Mouse (Mus musculus) left cerebral cortex, postnatal 14 days (tissue): ENCODE results near the gene Lacc1. TPM values are rescaled to one million over a fixed set of nuclear protein-coding genes. Genes with fewer than 3 reads are reported as not detected.
A peak's percentile ranks its signal among the peaks of the same experiment; 100 is the strongest.
"Not testable (repeated sequence)": the region's sequence is repeated elsewhere in the genome, so short reads cannot be mapped to it uniquely, and the experiment has no call there.

Experiments
- DNase-seq, 2 experiments: peaks; one replicate each; pipeline ENCODE4 v3.0.0; 2021 to 2022; ENCODE audit warnings: low spot score in 2 of 2, mixed read lengths in 1 of 2
- intact Hi-C: fragments of 180-260 bp; cut with DNase I; formaldehyde crosslinking; loops from one replicate; pipeline ENCODE4 v1.15.1; 2025
- long read RNA-seq, 2 experiments: library from polyadenylated mRNA; stranded (forward); transcript quantifications; one replicate each; pipeline ENCODE4 v2.0.0; 2021
- total RNA-seq, 2 experiments: library from RNA; stranded (reverse); gene quantifications; 2 replicates each; pipeline ENCODE4 v1.2.3; 2021

Gene Lacc1
- total RNA-seq: 1 to 10 TPM; 3.1 to 4.7 TPM
- long read RNA-seq, experiment 1, partial matches to known transcripts: 1 of 2 reads
- long read RNA-seq, experiment 1, other reads (novel, unspliced or antisense): 0 of 2 reads
- long read RNA-seq, experiment 2, partial matches to known transcripts: 1 of 4 reads
- long read RNA-seq, experiment 2, other reads (novel, unspliced or antisense): 0 of 4 reads

GRCm38 (mm10) chr14:77036226-77037046 lies at the start of gene Lacc1, which contains the start of gene Ccdc122:
Gene Lacc1 (minus strand): TSS chr14:77036904.
Gene Ccdc122 (plus strand): TSS chr14:77036772.
- peak; percentile 50 to 70 for DNase-seq
- intact Hi-C loops: no loop called here

- DNase-seq: no peak
- intact Hi-C loops: no loop called here
These were observed 44.5 kb upstream of the Lacc1 start for GRCm38 (mm10) chr14:77081248-77081647.

GRCm38 (mm10) chr14:77069361-77069760 lies 32.7 kb upstream of the Lacc1 start:
- no peak for DNase-seq
- intact Hi-C loops: no loop called here

GRCm38 (mm10) chr14:77053288-77053687 lies 16.6 kb upstream of the Lacc1 start:
- intact Hi-C loops: no loop called here
- DNase-seq: no peak

GRCm38 (mm10) chr14:77037832-77038425 lies 1.2 kb upstream of the Lacc1 start:
- intact Hi-C loops: no loop called here
- DNase-seq: no peak

- intact Hi-C loops: no loop called here
- no peak for DNase-seq
These were observed 626 bp upstream of the Lacc1 start for GRCm38 (mm10) chr14:77037330-77037729.

- intact Hi-C loops: no loop called here
- DNase-seq: no peak
These were observed 1.7 kb downstream of the Lacc1 start for GRCm38 (mm10) chr14:77034970-77035369.

- no peak for DNase-seq
- intact Hi-C loops: no loop called here
These were observed 2.4 kb downstream of the Lacc1 start for GRCm38 (mm10) chr14:77034175-77034915.

GRCm38 (mm10) chr14:77033391-77033790 lies 3.3 kb downstream of the Lacc1 start:
- intact Hi-C loops: no loop called here
- DNase-seq: no peak

- intact Hi-C loops: no loop called here
These were observed 4.3 kb downstream of the Lacc1 start for GRCm38 (mm10) chr14:77032433-77032832.

GRCm38 (mm10) chr14:77030808-77031207 lies 5.9 kb downstream of the Lacc1 start:
- intact Hi-C loops: no loop called here
- DNase-seq: no peak

More at GRCm38 (mm10) chr14:77032433-77032832, 4.3 kb downstream of the Lacc1 start:
- DNase-seq: no peak

- no peak for DNase-seq
- intact Hi-C loops: no loop called here
These were observed 7.2 kb downstream of the Lacc1 start for GRCm38 (mm10) chr14:77029319-77030054.

GRCm38 (mm10) chr14:77024499-77024898 lies 12.2 kb downstream of the Lacc1 start:
- intact Hi-C loops: no loop called here
- no peak for DNase-seq

- no peak for DNase-seq
- intact Hi-C loops: loop anchor here (10.0 kb wide), 2 partner anchors 252 to 872 kb away; no protein-coding TSS in a partner anchor
These were observed 19.5 kb downstream of the Lacc1 start for GRCm38 (mm10) chr14:77017211-77017610.

GRCm38 (mm10) chr14:77016783-77017182 lies 19.9 kb downstream of the Lacc1 start:
- intact Hi-C loops: loop anchor here (10.0 kb wide), 2 partner anchors 252 to 872 kb away; no protein-coding TSS in a partner anchor

GRCm38 (mm10) chr14:77011804-77012203 lies 24.9 kb downstream of the Lacc1 start:
- peak; percentile 85 to 86 for DNase-seq
- intact Hi-C loops: loop anchor here (5.0 to 10.0 kb wide), 3 partner anchors 247 to 867 kb away; no protein-coding TSS in a partner anchor

More at GRCm38 (mm10) chr14:77016783-77017182, 19.9 kb downstream of the Lacc1 start:
- not testable (repeated sequence) for DNase-seq

- intact Hi-C loops: loop anchor here (1.0 to 5.0 kb wide), 3 partner anchors 56 to 506 kb away; no protein-coding TSS in a partner anchor
These were observed 28.5 kb downstream of the Lacc1 start for GRCm38 (mm10) chr14:77008238-77008637.

GRCm38 (mm10) chr14:77005566-77005965 lies 31.1 kb downstream of the Lacc1 start:
- DNase-seq: no peak

More at GRCm38 (mm10) chr14:77008238-77008637, 28.5 kb downstream of the Lacc1 start:
- DNase-seq: peak; percentile 83 to 87

More at GRCm38 (mm10) chr14:77005566-77005965, 31.1 kb downstream of the Lacc1 start:
- intact Hi-C loops: loop anchor here (5.0 kb wide), 2 partner anchors 53 to 128 kb away; no protein-coding TSS in a partner anchor
